Comparison of ENCODE assay signal across 7 mouse cellular contexts in the genomic region with DNA sequence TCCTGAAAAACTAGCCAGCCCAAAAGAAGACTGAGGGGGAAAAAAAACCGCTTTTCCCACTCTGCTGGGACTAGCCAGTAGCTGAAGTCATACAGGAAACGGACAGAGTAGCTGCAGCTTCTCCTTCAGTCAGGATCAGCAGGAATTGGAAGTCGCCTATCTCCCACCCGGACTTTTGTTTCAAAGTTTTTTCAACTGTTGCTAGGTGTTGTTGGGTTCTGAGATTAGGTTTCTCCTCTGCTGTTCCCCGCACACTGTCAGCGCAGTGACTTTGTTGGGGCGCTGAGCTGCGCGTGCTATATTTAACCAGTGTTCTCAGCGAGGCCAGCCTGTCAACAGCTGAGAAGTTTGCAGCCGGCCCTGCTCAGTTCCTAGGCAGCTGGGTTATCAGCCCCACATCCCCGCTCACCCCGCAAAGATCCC. TPM values are rescaled to one million over a fixed set of nuclear protein-coding genes. Genes with fewer than 3 reads are reported as not detected.
DNase-seq lines count a peak whose midpoint lies in the region; ATAC-seq and TF ChIP-seq lines count a peak whose summit lies in the region.

No protein-coding gene starts in this region.

- H3K4me3 ChIP-seq in bone marrow macrophage, adult 2 months (ENCODE audit: insufficient read depth, low read length) = peak overlapping the region; percentile 51
- H3K4me3 ChIP-seq in forebrain, embryonic 12.5 days (replicated peaks) = peak overlapping the region; percentile 17; the same call in 1 of the 2 replicates
- H3K4me3 ChIP-seq in heart, postnatal 0 days (ENCODE audit: low read depth, low read length) = peak overlapping the region; percentile 84
- H3K4me3 ChIP-seq in lung, embryonic 15.5 days = peak overlapping the region; percentile 43
- H3K4me3 ChIP-seq in olfactory bulb, adult 2 months (ENCODE audit: insufficient read depth, low read depth, low read length) = peak overlapping the region; percentile 29

- H3K9me3 ChIP-seq in forebrain, embryonic 12.5 days = no peaks in the 10 kb centered on the region
- H3K9me3 ChIP-seq in heart, postnatal 0 days (replicated peaks; ENCODE audit: control insufficient read depth, low read length) = no peaks in the 10 kb centered on the region
- no peaks in the 10 kb centered on the region for H3K9me3 ChIP-seq in lung, embryonic 15.5 days

- 11% methylated on average over 13 of the region's 13 CpGs for WGBS in forebrain, embryonic 12.5 days
- under 1% methylated on average over 13 of the region's 13 CpGs for WGBS in heart, postnatal 0 days
- under 1% methylated on average over 13 of the region's 13 CpGs for WGBS in lung, embryonic 15.5 days
- 1% methylated on average over 13 of the region's 13 CpGs for WGBS in olfactory bulb, adult 2 months

- no peak for TF ChIP-seq CTCF in bone marrow macrophage, adult 2 months (IDR thresholded peaks at IDR 0.05; ENCODE audit: low read depth, low read length)
- TF ChIP-seq CTCF in heart, postnatal 0 days (IDR thresholded peaks at IDR 0.05; ENCODE audit: low read depth) = no peak
- TF ChIP-seq CTCF in olfactory bulb, adult 2 months (IDR thresholded peaks at IDR 0.05; ENCODE audit: insufficient read depth, low read depth, low read length) = no peak

- no peaks in the 10 kb centered on the region for H3K27me3 ChIP-seq in forebrain, embryonic 12.5 days
- H3K27me3 ChIP-seq in heart, postnatal 0 days (ENCODE audit: control insufficient read depth, insufficient read depth, low read length) = no peaks in the 10 kb centered on the region
- H3K27me3 ChIP-seq in lung, embryonic 15.5 days = no peaks in the 10 kb centered on the region

- no peak overlapping the region for H3K27ac ChIP-seq in bone marrow macrophage, adult 2 months (ENCODE audit: insufficient read depth, low read depth, low read length)
- H3K27ac ChIP-seq in forebrain, embryonic 12.5 days = no peak overlapping the region
- H3K27ac ChIP-seq in heart, postnatal 0 days (ENCODE audit: low read depth) = peak overlapping the region; percentile 99
- H3K27ac ChIP-seq in lung, embryonic 15.5 days = peak overlapping the region; percentile 87
- 0 out of 2 replicates have a peak overlapping the region, but pooled peaks have one; percentile 42 for H3K27ac ChIP-seq in olfactory bulb, adult 2 months (ENCODE audit: insufficient read depth, low read depth, low read length)

- DNase-seq in heart, postnatal 0 days (ENCODE audit: low spot score) = peak; percentile 96
- DNase-seq in kidney, postnatal 25 days = peak; percentile 41 to 48
- DNase-seq in thymus, postnatal 4 days = peak; percentile 59

- no peaks in the 10 kb centered on the region for H3K4me1 ChIP-seq in bone marrow macrophage, adult 2 months (ENCODE audit: control insufficient read depth, insufficient read depth, low read length)
- peaks cover 7% of the 10 kb centered on the region for H3K4me1 ChIP-seq in forebrain, embryonic 12.5 days
- peaks cover 27% of the 10 kb centered on the region for H3K4me1 ChIP-seq in heart, postnatal 0 days (ENCODE audit: control insufficient read depth, insufficient read depth)
- peaks cover 35% of the 10 kb centered on the region for H3K4me1 ChIP-seq in lung, embryonic 15.5 days
- peaks cover 6% of the 10 kb centered on the region for H3K4me1 ChIP-seq in olfactory bulb, adult 2 months (ENCODE audit: control insufficient read depth, insufficient read depth, low read length)

- TF ChIP-seq POLR2A in bone marrow macrophage, adult 2 months (IDR thresholded peaks at IDR 0.05; ENCODE audit: borderline replicate concordance, low read depth, low read length) = no peak
- TF ChIP-seq POLR2A in olfactory bulb, adult 2 months (IDR thresholded peaks at IDR 0.05; ENCODE audit: insufficient read depth, low read depth, low read length) = no peak

- ATAC-seq in forebrain, embryonic 12.5 days (ENCODE audit: low FRiP score) = no peak
- ATAC-seq in heart, postnatal 0 days (ENCODE audit: insufficient read depth, low read depth) = peak; percentile 96
- peak; percentile 73; the same call in 1 of the 2 replicates for ATAC-seq in lung, embryonic 15.5 days (ENCODE audit: borderline replicate concordance, extremely low read depth, low FRiP score, low TSS enrichment)

- peak overlapping the region; percentile 47 for H3K4me2 ChIP-seq in forebrain, embryonic 12.5 days
- H3K4me2 ChIP-seq in heart, postnatal 0 days (ENCODE audit: low read depth, low read length) = peak overlapping the region; percentile 60
- peak overlapping the region; percentile 58 for H3K4me2 ChIP-seq in lung, embryonic 15.5 days

- no peak for TF ChIP-seq EP300 in heart, postnatal 0 days (IDR thresholded peaks at IDR 0.05; ENCODE audit: low read depth)

- H3K36me3 ChIP-seq in forebrain, embryonic 12.5 days (replicated peaks) = no peaks in the 10 kb centered on the region
- no peaks in the 10 kb centered on the region for H3K36me3 ChIP-seq in heart, postnatal 0 days (replicated peaks; ENCODE audit: control insufficient read depth, insufficient read depth, low read length)
- no peaks in the 10 kb centered on the region for H3K36me3 ChIP-seq in lung, embryonic 15.5 days

- 0 out of 2 replicates have a peak overlapping the region, but pooled peaks have one; percentile 25 for H3K9ac ChIP-seq in forebrain, embryonic 12.5 days
- peak overlapping the region; percentile 88 for H3K9ac ChIP-seq in heart, postnatal 0 days (replicated peaks; ENCODE audit: low read depth, low read length)
- H3K9ac ChIP-seq in lung, embryonic 15.5 days = peak overlapping the region; percentile 44

RNA-seq across cellular contexts. Expression of a gene that starts 35.1 kb away (rescaled TPM):
- polyA plus RNA-seq in bone marrow macrophage, adult 2 months (2012; ENCODE audit: insufficient read depth, insufficient read length, missing spikeins) = not detected in 2 replicates
- 8.5 and 9.5 TPM in 2 replicates for polyA plus RNA-seq in forebrain, embryonic 12.5 days (2016; fragmentation: Nextera tagmentation; extraction: Ambion mirVana)
- total RNA-seq in heart, postnatal 0 days (2014; rRNA removed; ENCODE audit: low replicate concordance) = 27.4 and 52.3 TPM in 2 replicates
- 31.6 and 39.0 TPM in 2 replicates for polyA plus RNA-seq in heart, postnatal 0 days (2015; fragmentation: Nextera tagmentation; extraction: Ambion mirVana)
- 13.3 and 14.5 TPM in 2 replicates for polyA plus RNA-seq in lung, embryonic 15.5 days (2015; fragmentation: Nextera tagmentation; extraction: Ambion mirVana)
- polyA plus RNA-seq in olfactory bulb, adult 2 months (2012; ENCODE audit: insufficient read depth, insufficient read length, low replicate concordance, missing spikeins) = not detected in 2 replicates

Comparison
In these comparisons a context has a peak if more than half of its experiments do, and no peak if none do; other contexts are left out.
1. H3K27ac ChIP-seq: peak in heart, postnatal 0 days (single experiment), lung, embryonic 15.5 days (single experiment) and olfactory bulb, adult 2 months (single experiment); none in bone marrow macrophage, adult 2 months (single experiment) and forebrain, embryonic 12.5 days (single experiment).
2. H3K4me3 ChIP-seq: peak in every context shown above with its lines; median percentile 84 in heart, postnatal 0 days; 51 in bone marrow macrophage, adult 2 months; 43 in lung, embryonic 15.5 days; 29 in olfactory bulb, adult 2 months; 17 in forebrain, embryonic 12.5 days.
3. H3K9ac ChIP-seq: peak in every context shown above with its lines; median percentile 88 in heart, postnatal 0 days; 44 in lung, embryonic 15.5 days; 25 in forebrain, embryonic 12.5 days.
4. DNase-seq: peak in every context shown above with its lines; median percentile 96 in heart, postnatal 0 days; 59 in thymus, postnatal 4 days; 44 in kidney, postnatal 25 days.
5. Peak in every context shown above with its lines, with median percentiles within 50 percentile points of each other: H3K4me2 ChIP-seq.